ENCODE assay signal across 20 mouse cellular contexts in the genomic region with DNA sequence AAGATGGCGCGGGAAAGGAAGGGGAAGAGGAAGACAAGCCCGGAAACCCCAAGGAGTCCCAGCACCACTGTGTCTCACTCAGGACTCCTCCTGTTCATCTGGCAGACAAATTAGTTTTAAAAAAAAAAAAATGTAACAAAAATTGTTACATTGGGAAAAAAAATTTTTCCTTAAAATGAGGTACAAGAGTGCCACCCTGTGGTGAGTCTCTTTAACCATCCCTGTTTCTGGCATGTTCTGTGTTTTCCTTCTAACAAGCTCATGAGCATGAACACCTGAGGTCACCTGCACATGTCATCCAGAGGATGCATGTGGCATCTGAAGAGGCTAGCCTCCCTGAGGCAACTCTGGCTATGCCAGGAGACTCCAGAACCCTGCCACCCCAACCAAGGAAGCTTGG. TPM values are rescaled to one million over a fixed set of nuclear protein-coding genes. Genes with fewer than 3 reads are reported as not detected.
A peak's percentile ranks its signal among the peaks of the same experiment; 100 is the strongest.
DNase-seq lines count a peak whose midpoint lies in the region; ATAC-seq and TF ChIP-seq lines count a peak whose summit lies in the region.
"Had no signal": no experiment of that assay in that cellular context is flagged by ENCODE, and none has a peak within 500 bp of the region (broad histone marks: within the 10 kb centered on the region; RNA-seq: fewer than 3 reads in every experiment).

No protein-coding gene starts in this region.

- no peaks in the 10 kb centered on the region for H3K4me1 ChIP-seq in cerebellum, adult 2 months (ENCODE audit: control insufficient read depth, insufficient read depth, low read length)
- no peaks in the 10 kb centered on the region for H3K4me1 ChIP-seq in hindbrain, postnatal 0 days (ENCODE audit: insufficient read depth, low read length)
- no peaks in the 10 kb centered on the region for H3K4me1 ChIP-seq in hindbrain, embryonic 12.5 days
- H3K4me1 ChIP-seq in midbrain, postnatal 0 days (ENCODE audit: insufficient read depth, low read length): no peaks in the 10 kb centered on the region
- no peaks in the 10 kb centered on the region for H3K4me1 ChIP-seq in midbrain, embryonic 10.5 days
- no peaks in the 10 kb centered on the region for H3K4me1 ChIP-seq in stomach, postnatal 0 days (replicated peaks; ENCODE audit: control insufficient read depth, insufficient read depth)
- H3K4me1 ChIP-seq: embryonic facial prominence, embryonic 15.5 days; forebrain, embryonic 15.5 days; heart, embryonic 12.5 days; intestine, embryonic 15.5 days; limb, embryonic 15.5 days; stomach, embryonic 15.5 days had no signal

- H3K9me3 ChIP-seq in hindbrain, postnatal 0 days (ENCODE audit: low read length): no peaks in the 10 kb centered on the region
- H3K9me3 ChIP-seq in hindbrain, embryonic 12.5 days (replicated peaks): no peaks in the 10 kb centered on the region
- H3K9me3 ChIP-seq in midbrain, postnatal 0 days (ENCODE audit: low read length): no peaks in the 10 kb centered on the region
- H3K9me3 ChIP-seq in midbrain, embryonic 10.5 days (replicated peaks): no peaks in the 10 kb centered on the region
- no peaks in the 10 kb centered on the region for H3K9me3 ChIP-seq in stomach, postnatal 0 days (ENCODE audit: control insufficient read depth, low read length)
- H3K9me3 ChIP-seq: embryonic facial prominence, embryonic 15.5 days; forebrain, embryonic 15.5 days; heart, embryonic 12.5 days; intestine, embryonic 15.5 days; limb, embryonic 15.5 days; stomach, embryonic 15.5 days had no signal

- H3K27me3 ChIP-seq in cerebellum, adult 2 months (ENCODE audit: control insufficient read depth, insufficient read depth, low read length): no peaks in the 10 kb centered on the region
- no peaks in the 10 kb centered on the region for H3K27me3 ChIP-seq in hindbrain, postnatal 0 days (ENCODE audit: insufficient read depth, low read length)
- H3K27me3 ChIP-seq in hindbrain, embryonic 12.5 days: no peaks in the 10 kb centered on the region
- H3K27me3 ChIP-seq in midbrain, postnatal 0 days (ENCODE audit: insufficient read depth, low read length): no peaks in the 10 kb centered on the region
- no peaks in the 10 kb centered on the region for H3K27me3 ChIP-seq in midbrain, embryonic 10.5 days (ENCODE audit: low read depth, poor library complexity, severe bottlenecking)
- H3K27me3 ChIP-seq in stomach, postnatal 0 days (ENCODE audit: control insufficient read depth, insufficient read depth, low read length): no peaks in the 10 kb centered on the region
- H3K27me3 ChIP-seq: embryonic facial prominence, embryonic 15.5 days; forebrain, embryonic 15.5 days; heart, embryonic 12.5 days; intestine, embryonic 15.5 days; limb, embryonic 15.5 days; stomach, embryonic 15.5 days had no signal

- no peaks in the 10 kb centered on the region; the same call in 1 of the 2 replicates for H3K36me3 ChIP-seq in hindbrain, postnatal 0 days (ENCODE audit: insufficient read depth, low read length)
- peaks cover 14% of the 10 kb centered on the region for H3K36me3 ChIP-seq in hindbrain, embryonic 12.5 days
- H3K36me3 ChIP-seq in midbrain, postnatal 0 days (ENCODE audit: insufficient read depth, low read length): peaks cover 14% of the 10 kb centered on the region
- H3K36me3 ChIP-seq in midbrain, embryonic 10.5 days: peaks cover 16% of the 10 kb centered on the region
- peaks cover 2% of the 10 kb centered on the region; the same call in 1 of the 2 replicates for H3K36me3 ChIP-seq in stomach, postnatal 0 days (ENCODE audit: control insufficient read depth, insufficient read depth, low read length)
- H3K36me3 ChIP-seq: intestine, embryonic 15.5 days had no signal

- no peak for ATAC-seq in hindbrain, postnatal 0 days
- ATAC-seq in hindbrain, embryonic 12.5 days (ENCODE audit: low FRiP score): no peak
- ATAC-seq in midbrain, postnatal 0 days (ENCODE audit: low FRiP score): no peak
- ATAC-seq in stomach, postnatal 0 days (ENCODE audit: low FRiP score, low TSS enrichment): no peak
- ATAC-seq in megakaryocyte progenitor cell, adult 5-6 weeks (replicated peaks; ENCODE audit: poor library complexity): no peak
- ATAC-seq: forebrain, embryonic 15.5 days; intestine, embryonic 15.5 days had no signal

- TF ChIP-seq POLR2A in cerebellum, adult 2 months (IDR thresholded peaks at IDR 0.05; ENCODE audit: borderline replicate concordance, insufficient read depth, low read length): no peak

- 59% methylated on average over 3 of the region's 3 CpGs for WGBS in cerebellum, adult 2 months
- WGBS in hindbrain, postnatal 0 days: 77% methylated on average over 3 of the region's 3 CpGs
- 96% methylated on average over 3 of the region's 3 CpGs for WGBS in hindbrain, embryonic 12.5 days
- 80% methylated on average over 3 of the region's 3 CpGs for WGBS in midbrain, postnatal 0 days
- 89% methylated on average over 3 of the region's 3 CpGs for WGBS in midbrain, embryonic 10.5 days
- 86% methylated on average over 3 of the region's 3 CpGs for WGBS in stomach, postnatal 0 days

- no peak overlapping the region for H3K4me3 ChIP-seq in cerebellum, adult 2 months (replicated peaks; ENCODE audit: insufficient read depth, low read depth, low read length)
- no peak overlapping the region for H3K4me3 ChIP-seq in hindbrain, postnatal 0 days (ENCODE audit: low read length)
- no peak overlapping the region for H3K4me3 ChIP-seq in hindbrain, embryonic 12.5 days
- H3K4me3 ChIP-seq in midbrain, postnatal 0 days (ENCODE audit: low read depth, low read length): no peak overlapping the region
- H3K4me3 ChIP-seq in midbrain, embryonic 10.5 days: no peak overlapping the region
- no peak overlapping the region for H3K4me3 ChIP-seq in stomach, postnatal 0 days (ENCODE audit: low read depth, low read length)
- H3K4me3 ChIP-seq: embryonic facial prominence, embryonic 15.5 days; forebrain, embryonic 15.5 days; heart, embryonic 12.5 days; intestine, embryonic 15.5 days; limb, embryonic 15.5 days; stomach, embryonic 15.5 days had no signal

- no peak for DNase-seq in cerebellum, adult 2 months
- no peak for DNase-seq in cerebellum, adult 9-11 months
- DNase-seq in hindbrain, postnatal 0 days (ENCODE audit: low spot score): peak; percentile 78
- DNase-seq in midbrain, postnatal 0 days (ENCODE audit: low spot score): peak; percentile 74
- DNase-seq in midbrain, embryonic 10.5 days (ENCODE audit: low spot score): no peak
- DNase-seq in stomach, postnatal 0 days (ENCODE audit: low spot score): no peak
- DNase-seq: cerebellum, adult 11-12 months; gastrocnemius, postnatal 25 days; heart, postnatal 4 days; kidney, postnatal 4 days; lung, adult 2 months; thymus, postnatal 25 days had no signal

- no peak overlapping the region for H3K9ac ChIP-seq in hindbrain, postnatal 0 days (replicated peaks; ENCODE audit: low read length)
- no peak overlapping the region for H3K9ac ChIP-seq in hindbrain, embryonic 12.5 days
- no peak overlapping the region for H3K9ac ChIP-seq in midbrain, postnatal 0 days (replicated peaks; ENCODE audit: low read length, poor library complexity, severe bottlenecking)
- H3K9ac ChIP-seq in stomach, postnatal 0 days (ENCODE audit: low read length): no peak overlapping the region
- H3K9ac ChIP-seq: embryonic facial prominence, embryonic 15.5 days; forebrain, embryonic 15.5 days; heart, embryonic 12.5 days; intestine, embryonic 15.5 days; limb, embryonic 15.5 days; stomach, embryonic 15.5 days had no signal

- H3K4me2 ChIP-seq in hindbrain, postnatal 0 days (ENCODE audit: low read depth, low read length): no peak overlapping the region
- no peak overlapping the region for H3K4me2 ChIP-seq in hindbrain, embryonic 12.5 days (replicated peaks)
- no peak overlapping the region for H3K4me2 ChIP-seq in midbrain, postnatal 0 days (ENCODE audit: low read depth, low read length, poor library complexity, severe bottlenecking)
- H3K4me2 ChIP-seq in stomach, postnatal 0 days (replicated peaks; ENCODE audit: low read depth): no peak overlapping the region
- H3K4me2 ChIP-seq: embryonic facial prominence, embryonic 15.5 days; forebrain, embryonic 15.5 days; heart, embryonic 12.5 days; intestine, embryonic 15.5 days; limb, embryonic 15.5 days; stomach, embryonic 15.5 days had no signal

- peak; percentile 5; the same call in 1 of the 2 replicates for TF ChIP-seq CTCF in cerebellum, adult 2 months (IDR thresholded peaks at IDR 0.05; ENCODE audit: borderline replicate concordance, insufficient read depth, low read depth, low read length)
- TF ChIP-seq CTCF in hindbrain, postnatal 0 days (IDR thresholded peaks at IDR 0.05; ENCODE audit: low read depth): peak; percentile 54
- peak; percentile 74 for TF ChIP-seq CTCF in midbrain, postnatal 0 days (IDR thresholded peaks at IDR 0.05)
- peak; percentile 52 for TF ChIP-seq CTCF in stomach, postnatal 0 days (IDR thresholded peaks at IDR 0.05; ENCODE audit: low read depth)

- TF ChIP-seq EP300 in stomach, postnatal 0 days (optimal IDR thresholded peaks at IDR 0.05): no peak

- no peak overlapping the region for H3K27ac ChIP-seq in cerebellum, adult 2 months (ENCODE audit: insufficient read depth, low read length)
- H3K27ac ChIP-seq in hindbrain, postnatal 0 days: no peak overlapping the region
- no peak overlapping the region for H3K27ac ChIP-seq in hindbrain, embryonic 12.5 days
- H3K27ac ChIP-seq in midbrain, postnatal 0 days (ENCODE audit: low read depth, low read length): no peak overlapping the region
- H3K27ac ChIP-seq in midbrain, embryonic 10.5 days (replicated peaks): no peak overlapping the region
- H3K27ac ChIP-seq in stomach, postnatal 0 days (replicated peaks): no peak overlapping the region
- H3K27ac ChIP-seq: embryonic facial prominence, embryonic 15.5 days; forebrain, embryonic 15.5 days; intestine, embryonic 15.5 days; limb, embryonic 15.5 days; stomach, embryonic 15.5 days had no signal

RNA-seq across cellular contexts. Expression of a gene that starts 10.9 kb away (rescaled TPM):
- 70.0 and 74.9 TPM in 2 replicates for polyA plus RNA-seq in cerebellum, adult 2 months (2012; rRNA removed)
- 67.0 and 70.8 TPM in 2 replicates for total RNA-seq in hindbrain, postnatal 0 days (2014; rRNA removed)
- polyA plus RNA-seq in hindbrain, postnatal 0 days (2015; fragmentation: Nextera tagmentation; extraction: Ambion mirVana): 97.3 and 99.5 TPM in 2 replicates
- 69.8 and 70.2 TPM in 2 replicates for polyA plus RNA-seq in hindbrain, embryonic 12.5 days (2016; fragmentation: Nextera tagmentation; extraction: Ambion mirVana)
- total RNA-seq in midbrain, postnatal 0 days (2014; rRNA removed): 91.5 and 92.7 TPM in 2 replicates
- 100 and 109 TPM in 2 replicates for polyA plus RNA-seq in midbrain, postnatal 0 days (2015; fragmentation: Nextera tagmentation; extraction: Ambion mirVana)
- polyA plus RNA-seq in midbrain, embryonic 10.5 days (2016; fragmentation: Nextera tagmentation; extraction: Ambion mirVana): 47.3 and 50.7 TPM in 2 replicates
- 25.4 and 27.8 TPM in 2 replicates for polyA plus RNA-seq in stomach, postnatal 0 days (2015; fragmentation: Nextera tagmentation; extraction: Ambion mirVana)
- 32.5 and 37.0 TPM in 2 replicates for total RNA-seq in megakaryocyte progenitor cell, adult 5-6 weeks (2015)
- total RNA-seq in megakaryocyte progenitor cell, adult 5-6 weeks (2017): 33.2 and 33.8 TPM in 2 replicates

RNA-seq across cellular contexts. Expression of a gene that starts 11.0 kb away (rescaled TPM):
- polyA plus RNA-seq in cerebellum, adult 2 months (2012; rRNA removed): 87.6 and 88.7 TPM in 2 replicates
- 40.8 and 46.1 TPM in 2 replicates for total RNA-seq in hindbrain, postnatal 0 days (2014; rRNA removed)
- 30.6 and 32.4 TPM in 2 replicates for polyA plus RNA-seq in hindbrain, postnatal 0 days (2015; fragmentation: Nextera tagmentation; extraction: Ambion mirVana)
- 16.3 and 16.7 TPM in 2 replicates for polyA plus RNA-seq in hindbrain, embryonic 12.5 days (2016; fragmentation: Nextera tagmentation; extraction: Ambion mirVana)
- 36.4 and 39.2 TPM in 2 replicates for total RNA-seq in midbrain, postnatal 0 days (2014; rRNA removed)
- polyA plus RNA-seq in midbrain, postnatal 0 days (2015; fragmentation: Nextera tagmentation; extraction: Ambion mirVana): 33.7 TPM in 2 replicates
- 11.5 and 14.6 TPM in 2 replicates for polyA plus RNA-seq in midbrain, embryonic 10.5 days (2016; fragmentation: Nextera tagmentation; extraction: Ambion mirVana)
- 9.4 and 10.0 TPM in 2 replicates for polyA plus RNA-seq in stomach, postnatal 0 days (2015; fragmentation: Nextera tagmentation; extraction: Ambion mirVana)
- 12.4 and 16.8 TPM in 2 replicates for total RNA-seq in megakaryocyte progenitor cell, adult 5-6 weeks (2015)
- 10.6 and 13.0 TPM in 2 replicates for total RNA-seq in megakaryocyte progenitor cell, adult 5-6 weeks (2017)

Comparison
In these comparisons a context has a peak if more than half of its experiments do, and no peak if none do; other contexts are left out.
1. DNase-seq: peak in hindbrain, postnatal 0 days (single experiment) and midbrain, postnatal 0 days (single experiment); none in cerebellum, adult 2 months (0 of 2), cerebellum, adult 9-11 months (single experiment), midbrain, embryonic 10.5 days (single experiment) and stomach, postnatal 0 days (single experiment).
2. CTCF ChIP-seq: peak in every context shown above with its lines; median percentile 74 in midbrain, postnatal 0 days; 54 in hindbrain, postnatal 0 days; 52 in stomach, postnatal 0 days; 5 in cerebellum, adult 2 months.